Mouse (Mus musculus): ENCODE measurements around the gene Gm20824.
"Not testable (repeated sequence)": the region's sequence is repeated elsewhere in the genome, so short reads cannot be mapped to it uniquely, and the experiment has no call there.

DNA sequence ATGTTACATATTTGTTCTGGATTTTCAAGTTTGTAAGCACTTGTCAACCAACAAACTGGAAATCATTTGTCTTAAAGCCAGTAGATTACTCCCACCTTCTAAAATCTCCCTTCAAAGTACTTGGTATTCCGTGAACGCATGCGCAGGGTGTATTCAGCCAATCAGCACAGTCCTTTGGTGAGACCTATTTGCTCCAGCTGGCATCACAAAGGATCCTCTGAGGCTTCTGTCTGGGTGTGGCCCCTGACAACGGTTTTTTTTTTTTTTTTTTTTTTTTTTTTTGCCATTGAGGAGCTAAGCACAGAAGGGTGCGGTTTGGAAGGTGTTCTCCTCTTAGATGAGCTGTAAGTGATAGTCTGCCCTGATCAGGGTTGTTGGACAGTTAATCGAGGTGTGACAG lies at the start of gene Gm20824:
- not testable (repeated sequence) for TF ChIP-seq CTCF (IDR thresholded peaks at IDR 0.05; ENCODE audit: control insufficient read depth, insufficient read depth, low read length); POLR2A (IDR thresholded peaks at IDR 0.05; ENCODE audit: borderline replicate concordance, control insufficient read depth, low read depth, low read length)
